In the genomic region with DNA sequence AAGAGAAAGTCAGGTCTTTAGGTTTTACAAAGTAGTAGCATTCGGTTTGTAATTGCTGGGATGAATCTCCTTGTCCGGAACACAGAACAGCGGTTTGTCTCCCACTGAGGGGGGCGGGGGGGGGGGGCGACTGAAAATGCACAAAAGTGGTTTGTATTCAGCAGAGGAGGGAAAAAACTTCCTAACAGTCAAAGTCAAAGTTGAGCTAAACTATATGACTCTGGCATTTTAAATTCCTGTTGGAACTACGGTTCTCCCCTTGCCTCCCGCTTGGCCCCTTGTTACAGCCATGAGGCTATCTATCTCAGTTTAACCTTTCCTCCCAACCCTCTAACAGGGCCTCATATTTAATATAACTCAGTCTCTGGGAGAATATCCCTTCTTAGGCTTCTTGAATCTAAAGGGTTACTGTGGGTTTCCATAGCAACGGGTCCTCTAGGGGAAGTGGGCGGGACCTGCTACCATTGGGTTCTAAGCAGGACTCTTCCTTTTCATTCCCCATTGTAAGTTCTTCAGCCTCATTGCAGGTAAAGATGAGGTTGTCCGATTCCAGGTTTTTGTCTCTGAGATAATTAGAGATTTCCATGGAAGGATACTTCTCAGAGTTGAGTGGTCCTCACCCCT, we compare ENCODE assay signal across 8 mouse cellular contexts. TPM values are rescaled to one million over a fixed set of nuclear protein-coding genes. Genes with fewer than 3 reads are reported as not detected.
DNase-seq lines count a peak whose midpoint lies in the region; ATAC-seq and TF ChIP-seq lines count a peak whose summit lies in the region.

No protein-coding gene starts in this region.

- H3K79me2 ChIP-seq in liver, adult 2 months (ENCODE audit: control insufficient read depth, insufficient read depth, low read length), result peaks cover 20% of the 10 kb centered on the region

- TF ChIP-seq POLR2A in liver, adult 2 months (IDR thresholded peaks at IDR 0.05; ENCODE audit: extremely low read depth, insufficient read depth, low read length), result no peak

- H3K4me1 ChIP-seq in forebrain, embryonic 12.5 days, result peaks cover 22% of the 10 kb centered on the region
- peaks cover 29% of the 10 kb centered on the region for H3K4me1 ChIP-seq in hindbrain, embryonic 14.5 days (replicated peaks; ENCODE audit: control insufficient read depth, insufficient read depth, low read length)
- H3K4me1 ChIP-seq in liver, adult 2 months (ENCODE audit: control insufficient read depth, insufficient read depth, low read length), result peaks cover 7% of the 10 kb centered on the region; the same call in 1 of the 2 replicates
- peaks cover 7% of the 10 kb centered on the region; the same call in 1 of the 2 replicates for H3K4me1 ChIP-seq in midbrain, postnatal 0 days (ENCODE audit: insufficient read depth, low read length)

- no peaks in the 10 kb centered on the region for H3K36me3 ChIP-seq in forebrain, embryonic 12.5 days (replicated peaks)
- H3K36me3 ChIP-seq in hindbrain, embryonic 14.5 days (replicated peaks; ENCODE audit: control insufficient read depth, insufficient read depth), result no peaks in the 10 kb centered on the region
- no peaks in the 10 kb centered on the region for H3K36me3 ChIP-seq in liver, adult 2 months (ENCODE audit: control insufficient read depth, insufficient read depth, low read length)
- no peaks in the 10 kb centered on the region for H3K36me3 ChIP-seq in midbrain, postnatal 0 days (ENCODE audit: insufficient read depth, low read length)

- peak; percentile 60 for ATAC-seq in forebrain, embryonic 12.5 days (ENCODE audit: low FRiP score)
- peak; percentile 28; the same call in 1 of the 2 replicates for ATAC-seq in hindbrain, embryonic 14.5 days (ENCODE audit: low FRiP score)
- ATAC-seq in midbrain, postnatal 0 days (ENCODE audit: low FRiP score), result no peak
- no peak for ATAC-seq in monocyte, adult 5-6 weeks (replicated peaks; ENCODE audit: insufficient number of reproducible peaks, low FRiP score, low TSS enrichment, poor library complexity, severe bottlenecking)

- no peaks in the 10 kb centered on the region for H3K9me3 ChIP-seq in forebrain, embryonic 12.5 days
- H3K9me3 ChIP-seq in hindbrain, embryonic 14.5 days (ENCODE audit: control insufficient read depth, low read length), result no peaks in the 10 kb centered on the region
- no peaks in the 10 kb centered on the region for H3K9me3 ChIP-seq in midbrain, postnatal 0 days (ENCODE audit: low read length)

- H3K9ac ChIP-seq in forebrain, embryonic 12.5 days, result peak overlapping the region; percentile 85
- peak overlapping the region; percentile 82; the same call in 1 of the 2 replicates for H3K9ac ChIP-seq in hindbrain, embryonic 14.5 days
- H3K9ac ChIP-seq in liver, adult 2 months (ENCODE audit: low read depth, low read length), result no peak overlapping the region
- peak overlapping the region; percentile 29; the same call in 1 of the 2 replicates for H3K9ac ChIP-seq in midbrain, postnatal 0 days (replicated peaks; ENCODE audit: low read length, poor library complexity, severe bottlenecking)

- under 1% methylated on average over 10 of the region's 10 CpGs for WGBS in forebrain, embryonic 12.5 days
- WGBS in hindbrain, embryonic 14.5 days, result 0% methylated on average over 10 of the region's 10 CpGs
- WGBS in liver, adult 2 months, result 12% methylated on average over 10 of the region's 10 CpGs
- under 1% methylated on average over 10 of the region's 10 CpGs for WGBS in midbrain, postnatal 0 days

- H3K27me3 ChIP-seq in forebrain, embryonic 12.5 days, result no peaks in the 10 kb centered on the region
- no peaks in the 10 kb centered on the region for H3K27me3 ChIP-seq in hindbrain, embryonic 14.5 days (ENCODE audit: control insufficient read depth, insufficient read depth, low read length)
- H3K27me3 ChIP-seq in liver, adult 2 months (ENCODE audit: control insufficient read depth, insufficient read depth, low read length), result no peaks in the 10 kb centered on the region
- H3K27me3 ChIP-seq in midbrain, postnatal 0 days (ENCODE audit: insufficient read depth, low read length), result no peaks in the 10 kb centered on the region

- H3K4me3 ChIP-seq in forebrain, embryonic 12.5 days (replicated peaks), result peak overlapping the region; percentile 96
- H3K4me3 ChIP-seq in hindbrain, embryonic 14.5 days (replicated peaks; ENCODE audit: low read length), result peak overlapping the region; percentile 81
- H3K4me3 ChIP-seq in liver, adult 2 months (ENCODE audit: insufficient read depth, low read depth, low read length), result peak overlapping the region; percentile 99; the same call in 1 of the 2 replicates
- H3K4me3 ChIP-seq in midbrain, postnatal 0 days (ENCODE audit: low read depth, low read length), result peak overlapping the region; percentile 92

- DNase-seq in cerebellum, adult 18-20 months, result peak; percentile 62 to 68
- DNase-seq in cerebellum, postnatal 4 days (ENCODE audit: low spot score in 2 of 2), result no peak
- peak; percentile 62 for DNase-seq in adrenal gland, postnatal 14 days
- peak; percentile 86 for DNase-seq in hindbrain, embryonic 14.5 days (ENCODE audit: low spot score)
- DNase-seq in liver, adult 2 months (ENCODE audit: extremely low read depth, low read depth, low spot score), result peak; percentile 46
- peak; percentile 94 for DNase-seq in midbrain, postnatal 0 days (ENCODE audit: low spot score)

- TF ChIP-seq CTCF in liver, adult 2 months (IDR thresholded peaks at IDR 0.05; ENCODE audit: low read depth, low read length), result no peak
- no peak for TF ChIP-seq CTCF in midbrain, postnatal 0 days (IDR thresholded peaks at IDR 0.05)

- H3K27ac ChIP-seq in forebrain, embryonic 12.5 days, result 0 out of 2 replicates have a peak overlapping the region, but pooled peaks have one; percentile 83
- peak overlapping the region; percentile 93 for H3K27ac ChIP-seq in hindbrain, embryonic 14.5 days
- no peak overlapping the region for H3K27ac ChIP-seq in liver, adult 2 months (replicated peaks; ENCODE audit: insufficient read depth, low read depth, low read length)
- H3K27ac ChIP-seq in midbrain, postnatal 0 days (ENCODE audit: low read depth, low read length), result no peak overlapping the region

- H3K4me2 ChIP-seq in forebrain, embryonic 12.5 days, result peak overlapping the region; percentile 72
- peak overlapping the region; percentile 78 for H3K4me2 ChIP-seq in hindbrain, embryonic 14.5 days (replicated peaks)
- H3K4me2 ChIP-seq in midbrain, postnatal 0 days (ENCODE audit: low read depth, low read length, poor library complexity, severe bottlenecking), result peak overlapping the region; percentile 81

RNA-seq across cellular contexts. Expression of a gene that starts 1.4 kb away (rescaled TPM):
- total RNA-seq in adrenal gland, postnatal 14 days (2021), result 28.1 and 32.5 TPM in 2 replicates
- 15.3 and 16.2 TPM in 2 replicates for polyA plus RNA-seq in forebrain, embryonic 12.5 days (2016; fragmentation: Nextera tagmentation; extraction: Ambion mirVana)
- 32.1 and 40.3 TPM in 2 replicates for polyA plus RNA-seq in hindbrain, embryonic 14.5 days (2014; fragmentation: Nextera tagmentation; extraction: Ambion mirVana)
- total RNA-seq in liver, adult 2 months (2014; rRNA removed), result 2.7 and 3.6 TPM in 2 replicates
- polyA plus RNA-seq in liver, adult 2 months (2012; rRNA removed), result 1.4 and 1.7 TPM in 2 replicates
- total RNA-seq in midbrain, postnatal 0 days (2014; rRNA removed), result 60.1 and 73.3 TPM in 2 replicates
- 36.9 and 37.0 TPM in 2 replicates for polyA plus RNA-seq in midbrain, postnatal 0 days (2015; fragmentation: Nextera tagmentation; extraction: Ambion mirVana)
- 0.48 to 0.49 TPM in 2 of 3 replicates, not detected in the other for total RNA-seq in monocyte, adult 5-6 weeks (2017)

Comparison
In these comparisons a context has a peak if more than half of its experiments do, and no peak if none do; other contexts are left out.
1. DNase-seq: peak in cerebellum, adult 18-20 months (2 of 2), adrenal gland, postnatal 14 days (single experiment), hindbrain, embryonic 14.5 days (single experiment), liver, adult 2 months (single experiment) and midbrain, postnatal 0 days (single experiment); none in cerebellum, postnatal 4 days (0 of 2).
2. ATAC-seq: peak in forebrain, embryonic 12.5 days (single experiment) and hindbrain, embryonic 14.5 days (single experiment); none in midbrain, postnatal 0 days (single experiment) and monocyte, adult 5-6 weeks (single experiment).
3. H3K27ac ChIP-seq: peak in forebrain, embryonic 12.5 days (single experiment) and hindbrain, embryonic 14.5 days (single experiment); none in liver, adult 2 months (single experiment) and midbrain, postnatal 0 days (single experiment).
4. Peak in every context shown above with its lines, with median percentiles within 50 percentile points of each other: H3K4me2 ChIP-seq and H3K4me3 ChIP-seq.